Mouse (Mus musculus) kidney, postnatal 0 days (tissue): Measurements from ENCODE around the gene Tspan5. TPM values are rescaled to one million over a fixed set of nuclear protein-coding genes. Genes with fewer than 3 reads are reported as not detected.

Source experiments
- ATAC-seq: fragments of 200-750 bp; cut with Nextera tagmentation; replicated peaks from 2 replicates; pipeline ENCODE4 v1.8.0; 2017; ENCODE audit warnings: low read depth, moderate number of reproducible peaks, moderate TSS enrichment, moderate library complexity; ENCODE audit not compliant: low FRiP score
- DNase-seq: peaks from one replicate; pipeline ENCODE4 v3.0.0-alpha.2; 2016; ENCODE audit warnings: low spot score
- H3K27ac ChIP-seq: fragments of 300-500 bp; sonication (generic); 2 replicates; pipeline ENCODE4 v1.5.1; 2014; ENCODE audit warnings: mild to moderate bottlenecking
- H3K27me3 ChIP-seq: fragments of 300-500 bp; sonication (generic); 2 replicates; pipeline ENCODE4 v1.6.1; 2014; ENCODE audit warnings: low read length, mixed read lengths; ENCODE audit not compliant: insufficient read depth
- H3K36me3 ChIP-seq: fragments of 300-500 bp; sonication (generic); 2 replicates; pipeline ENCODE4 v1.6.1; 2014; ENCODE audit warnings: low read length, mixed read lengths; ENCODE audit not compliant: insufficient read depth
- H3K4me1 ChIP-seq: fragments of 300-500 bp; sonication (generic); replicated peaks from 2 replicates; pipeline ENCODE4 v1.6.1; 2014; ENCODE audit warnings: antibody characterized with exemption, low read length, mixed read lengths; ENCODE audit not compliant: insufficient read depth
- H3K4me2 ChIP-seq: fragments of 300-500 bp; sonication (generic); 2 replicates; pipeline ENCODE4 v1.6.1; 2014; ENCODE audit warnings: mild to moderate bottlenecking, low read length, moderate library complexity, mixed read lengths
- H3K4me3 ChIP-seq: fragments of 300-500 bp; sonication (generic); replicated peaks from 2 replicates; pipeline ENCODE4 v1.5.1; 2014; ENCODE audit warnings: low read depth, low read length
- H3K9ac ChIP-seq: fragments of 300-500 bp; sonication (generic); 2 replicates; pipeline ENCODE4 v1.6.1; 2014; ENCODE audit warnings: low read depth, low read length
- H3K9me3 ChIP-seq: fragments of 300-500 bp; sonication (generic); replicated peaks from 2 replicates; pipeline ENCODE4 v1.6.1; 2016; ENCODE audit warnings: low read length, inconsistent platforms, mixed read lengths
- CTCF ChIP-seq: IDR thresholded peaks from 2 replicates; pipeline ENCODE4 v1.5.1; 2016; ENCODE audit warnings: antibody characterized with exemption, low read depth, mild to moderate bottlenecking, moderate library complexity
- WGBS: fragments of 180-500 bp; shearing (Covaris S2); extraction: QIAGEN DNeasy Blood & Tissue Kit; methylation state at CpG from one replicate; pipeline ENCODE4 v1.1.7; 2014; 5-methylcytosine and 5-hydroxymethylcytosine counted together
- polyA plus RNA-seq: library from polyadenylated mRNA; unstranded; fragments of >200 nt; fragmentation: Nextera tagmentation; extraction: Ambion mirVana; gene quantifications from 2 replicates; pipeline ENCODE4 v1.2.1, GENCODE M21; 2015

Gene Tspan5
- polyA plus RNA-seq, 1 experiment from 2014 or later: 19.0 TPM

DNA sequence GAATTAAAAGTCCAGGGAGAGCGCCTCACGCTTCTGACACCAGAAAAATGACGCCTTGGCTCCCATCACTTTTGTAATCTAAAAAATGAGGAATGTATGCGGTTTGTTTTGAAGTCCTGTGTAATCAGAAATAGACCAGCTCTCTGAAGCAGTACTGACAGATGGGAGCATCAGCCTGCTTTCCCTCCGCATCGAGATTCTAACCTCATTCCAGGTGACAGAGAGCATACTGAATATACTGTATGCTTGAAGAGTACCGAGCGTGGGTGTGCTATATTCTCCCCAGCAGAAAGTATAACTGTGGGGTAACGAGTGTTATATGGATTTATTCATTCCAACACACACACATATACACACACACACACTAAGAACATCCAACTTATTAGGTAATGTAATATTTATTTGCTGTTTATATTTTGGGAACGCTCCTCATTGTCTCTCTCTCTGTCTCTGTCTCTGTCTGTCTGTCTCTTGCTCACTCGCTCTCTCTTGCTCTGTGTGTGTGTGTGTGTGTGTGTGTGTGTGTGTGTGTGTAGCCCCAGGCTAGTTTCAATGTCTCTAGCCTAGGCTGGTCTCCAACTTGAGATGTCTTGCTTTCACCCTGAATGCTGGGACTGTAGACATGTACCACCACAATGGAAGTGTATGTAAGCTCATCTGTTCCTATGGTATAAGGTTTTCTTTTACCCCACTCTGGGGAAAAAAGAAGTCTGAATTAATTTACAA, 139.2 kb downstream of the Tspan5 start:
- H3K4me3 ChIP-seq: no peak overlapping the region
- no peak overlapping the region for H3K27ac ChIP-seq
- H3K27me3 ChIP-seq: no peaks in the 10 kb centered on the region
- no peak overlapping the region for H3K9ac ChIP-seq
- DNase-seq (no peak), ATAC-seq (no peak)
- no peak for TF ChIP-seq CTCF
- no peak overlapping the region for H3K4me2 ChIP-seq
- no peaks in the 10 kb centered on the region for H3K9me3 ChIP-seq
- WGBS: 91% methylated on average over 11 of the region's 11 CpGs
- H3K4me1 ChIP-seq: no peaks in the 10 kb centered on the region
- H3K36me3 ChIP-seq: no peaks in the 10 kb centered on the region

GRCm38 (mm10) chr3:138881725-138882347, 139.8 kb downstream of the Tspan5 start:
- ATAC-seq: no peak
- TF ChIP-seq CTCF: no peak
- Histone ChIP-seq H3K4me2 (no peak overlapping the region), H3K9ac (no peak overlapping the region), H3K9me3 (no peaks in the 10 kb centered on the region), H3K4me3 (no peak overlapping the region), H3K4me1 (no peaks in the 10 kb centered on the region), H3K36me3 (no peaks in the 10 kb centered on the region), H3K27ac (no peak overlapping the region), H3K27me3 (no peaks in the 10 kb centered on the region)
- no peak for DNase-seq
- WGBS: 81% methylated on average over 6 of the region's 6 CpGs

GRCm38 (mm10) chr3:138886121-138886520, 144.1 kb downstream of the Tspan5 start:
- Histone ChIP-seq H3K9ac (no peak overlapping the region), H3K36me3 (no peaks in the 10 kb centered on the region), H3K27me3 (no peaks in the 10 kb centered on the region), H3K4me3 (no peak overlapping the region), H3K4me2 (no peak overlapping the region), H3K27ac (no peak overlapping the region), H3K4me1 (no peaks in the 10 kb centered on the region), H3K9me3 (no peaks in the 10 kb centered on the region)
- no peak for ATAC-seq
- no peak for TF ChIP-seq CTCF
- WGBS: 83% methylated on average over 5 of the region's 5 CpGs
- no peak for DNase-seq

- H3K9me3 ChIP-seq: no peaks in the 10 kb centered on the region
- ATAC-seq (no peak), DNase-seq (no peak)
- H3K4me3 ChIP-seq: no peak overlapping the region
- no peak overlapping the region for H3K27ac ChIP-seq
- WGBS: 49% methylated on average over 4 of the region's 4 CpGs
- no peaks in the 10 kb centered on the region for H3K4me1 ChIP-seq
- no peak overlapping the region for H3K9ac ChIP-seq
- no peak overlapping the region for H3K4me2 ChIP-seq
- H3K27me3 ChIP-seq: no peaks in the 10 kb centered on the region
- TF ChIP-seq CTCF: no peak
- no peaks in the 10 kb centered on the region for H3K36me3 ChIP-seq
Observed at GRCm38 (mm10) chr3:138889214-138889613, 147.2 kb downstream of the Tspan5 start.

DNA sequence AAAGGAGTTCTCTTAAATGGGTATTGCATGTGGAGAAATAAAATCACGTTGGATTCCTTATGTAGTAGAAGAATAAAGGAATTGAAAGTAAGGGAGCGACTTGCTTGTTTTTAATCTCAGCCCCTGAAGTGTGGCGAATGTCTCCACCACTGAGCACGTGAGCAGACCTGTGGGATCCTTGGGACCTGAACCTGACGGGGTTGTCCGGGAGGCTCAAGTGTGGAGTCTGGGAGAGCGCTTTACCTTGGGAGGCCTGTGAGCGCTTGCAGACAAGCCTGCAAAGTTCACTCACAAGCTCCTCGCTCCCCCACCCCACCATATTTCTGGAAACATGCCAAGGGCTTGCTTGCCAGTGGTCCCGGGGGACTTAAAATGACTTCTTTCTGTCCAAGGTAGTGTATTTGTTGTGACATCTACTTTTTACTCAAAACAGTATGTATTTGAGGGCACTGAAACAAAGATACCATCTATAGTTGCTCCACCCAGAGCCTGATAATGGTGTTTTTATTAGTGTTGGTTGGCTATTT, 147.8 kb downstream of the Tspan5 start:
- Histone ChIP-seq H3K27me3 (no peaks in the 10 kb centered on the region), H3K36me3 (no peaks in the 10 kb centered on the region), H3K4me3 (no peak overlapping the region), H3K9ac (no peak overlapping the region), H3K4me1 (no peaks in the 10 kb centered on the region), H3K9me3 (no peaks in the 10 kb centered on the region), H3K4me2 (no peak overlapping the region), H3K27ac (no peak overlapping the region)
- ATAC-seq (no peak), DNase-seq (no peak)
- TF ChIP-seq CTCF: no peak
- WGBS: 67% methylated on average over 10 of the region's 10 CpGs

DNA sequence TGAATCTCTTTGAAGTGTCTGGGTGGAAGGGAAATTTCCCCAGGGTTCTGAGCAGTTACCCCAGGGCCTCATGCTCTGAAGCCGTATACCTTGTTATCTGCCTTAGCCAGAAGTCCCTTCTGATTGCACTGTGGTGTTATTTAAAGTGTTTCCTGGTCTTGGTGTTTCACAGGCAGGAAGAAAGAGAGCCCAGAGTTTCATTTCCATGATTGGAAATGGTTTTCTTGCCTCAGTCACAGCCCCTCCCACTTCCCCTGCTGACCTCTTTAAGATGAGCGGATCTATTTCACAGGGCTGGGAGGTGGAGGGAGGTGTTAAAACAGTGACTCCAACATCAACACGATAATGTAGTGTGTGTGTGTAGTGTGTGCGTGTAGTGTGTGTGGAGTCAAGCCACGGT, 151.5 kb downstream of the Tspan5 start:
- no peaks in the 10 kb centered on the region for H3K27me3 ChIP-seq
- H3K4me2 ChIP-seq: no peak overlapping the region
- H3K9me3 ChIP-seq: no peaks in the 10 kb centered on the region
- H3K9ac ChIP-seq: no peak overlapping the region
- 0 out of 2 replicates have a peak, but pooled peaks cover 4% of the 10 kb centered on the region for H3K36me3 ChIP-seq
- no peaks in the 10 kb centered on the region for H3K4me1 ChIP-seq
- ATAC-seq (no peak), DNase-seq (peak; percentile 26)
- TF ChIP-seq CTCF: no peak
- no peak overlapping the region for H3K27ac ChIP-seq
- 24% methylated on average over 5 of the region's 5 CpGs for WGBS
- H3K4me3 ChIP-seq: no peak overlapping the region
